ENCODE assay signal across 8 mouse cellular contexts in the genomic region with DNA sequence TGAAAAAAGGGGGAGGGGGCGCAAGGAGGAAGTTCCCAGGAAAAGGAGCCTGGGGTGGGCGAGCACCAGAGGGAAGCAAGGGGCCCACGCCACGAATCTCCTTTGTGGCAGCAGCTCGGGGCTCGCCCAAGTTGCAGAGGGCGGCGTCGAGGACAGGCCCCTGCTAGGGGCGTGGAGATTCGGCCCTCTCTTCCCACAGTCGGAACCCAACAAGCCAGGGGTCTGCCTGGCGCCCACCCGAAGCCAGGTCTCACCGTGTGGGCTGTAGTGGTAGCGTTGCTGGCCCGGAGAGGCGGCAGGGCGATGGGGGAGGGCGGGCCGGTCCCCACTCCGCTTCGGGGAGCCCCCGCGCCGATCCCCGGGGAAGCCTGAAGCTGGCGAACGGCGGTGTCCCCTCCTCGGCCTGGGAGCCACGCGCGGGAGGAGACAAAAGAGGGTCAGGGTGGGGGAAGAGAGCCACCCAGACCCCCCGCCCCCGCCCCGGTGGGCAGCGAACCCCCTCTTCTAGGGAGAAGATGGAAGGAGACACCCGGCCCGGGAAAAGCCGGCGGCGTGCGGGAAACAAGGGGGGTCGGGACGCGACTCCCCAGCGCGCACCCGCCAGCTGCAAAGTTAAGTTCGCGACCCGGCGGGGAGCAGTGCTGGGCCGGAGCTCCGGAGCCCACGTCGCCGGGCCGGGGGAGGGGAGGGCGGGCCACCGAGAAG. TPM values are rescaled to one million over a fixed set of nuclear protein-coding genes. Genes with fewer than 3 reads are reported as not detected.
DNase-seq lines count a peak whose midpoint lies in the region; ATAC-seq lines count a peak whose summit lies in the region.

No protein-coding gene starts in this region.

- H3K4me2 ChIP-seq in heart, embryonic 14.5 days (ENCODE audit: low read length) = peak overlapping the region; percentile 97

- peak overlapping the region; percentile 99 for H3K4me3 ChIP-seq in embryonic facial prominence, embryonic 10.5 days
- peak overlapping the region; percentile 84 to 92 for H3K4me3 ChIP-seq in heart, embryonic 14.5 days (ENCODE audit: control insufficient read depth in 1 of 2, insufficient read depth in 1 of 2, low read depth in 1 of 2, low read length in 2 of 2)

- H3K9me3 ChIP-seq in embryonic facial prominence, embryonic 10.5 days = no peaks in the 10 kb centered on the region
- H3K9me3 ChIP-seq in heart, embryonic 14.5 days (ENCODE audit: control insufficient read depth, low read length) = no peaks in the 10 kb centered on the region

- H3K4me1 ChIP-seq in embryonic facial prominence, embryonic 10.5 days = peaks cover 43% of the 10 kb centered on the region
- H3K4me1 ChIP-seq in heart, embryonic 14.5 days (ENCODE audit: control insufficient read depth in 2 of 2, insufficient read depth in 2 of 2, low read length in 2 of 2) = peaks cover 13 to 40% of the 10 kb centered on the region in 2 experiments

- H3K9ac ChIP-seq in heart, embryonic 14.5 days (ENCODE audit: low read length) = peak overlapping the region; percentile 100

- peaks cover 25% of the 10 kb centered on the region for H3K36me3 ChIP-seq in embryonic facial prominence, embryonic 10.5 days (replicated peaks)
- H3K36me3 ChIP-seq in heart, embryonic 14.5 days (ENCODE audit: control insufficient read depth, insufficient read depth, low read length) = peaks cover 24% of the 10 kb centered on the region

- peak overlapping the region; percentile 99 for H3K27ac ChIP-seq in embryonic facial prominence, embryonic 10.5 days (replicated peaks)
- peak overlapping the region; percentile 91 to 99 for H3K27ac ChIP-seq in heart, embryonic 14.5 days (replicated peaks in 1 of 2; ENCODE audit: control insufficient read depth in 1 of 2, insufficient read depth in 1 of 2, low read depth in 2 of 2, low read length in 2 of 2)

- DNase-seq in 3T3-L1 (ENCODE audit: low read depth, low spot score) (peak; percentile 46), NIH3T3 (ENCODE audit: low read depth) (peak; percentile 64)
- peak; percentile 74 for DNase-seq in embryonic facial prominence, embryonic 10.5 days (ENCODE audit: low spot score)
- DNase-seq in kidney, postnatal 14 days = peak; percentile 66
- DNase-seq in right cerebral cortex, postnatal 4 days = peak; percentile 54
- no peak for DNase-seq in frontal cortex, adult 2 months (ENCODE audit: extremely low spot score in 1 of 2, low spot score in 1 of 2)

- under 1% methylated on average over 62 of the region's 62 CpGs for WGBS in embryonic facial prominence, embryonic 10.5 days
- under 1% methylated on average over 54 of the region's 62 CpGs for WGBS in heart, embryonic 14.5 days

- ATAC-seq in heart, embryonic 14.5 days (ENCODE audit: insufficient number of reproducible peaks, insufficient read depth, low FRiP score, low read depth) = peak; percentile 32
- ATAC-seq in megakaryocyte, adult 5-6 weeks (ENCODE audit: poor library complexity, severe bottlenecking) = peak; percentile 20

- H3K27me3 ChIP-seq in embryonic facial prominence, embryonic 10.5 days (replicated peaks; ENCODE audit: low read depth, poor library complexity, severe bottlenecking) = no peaks in the 10 kb centered on the region
- H3K27me3 ChIP-seq in heart, embryonic 14.5 days (ENCODE audit: control insufficient read depth, insufficient read depth, low read length) = no peaks in the 10 kb centered on the region

RNA-seq across cellular contexts. Expression of a gene that starts 2.0 kb away (rescaled TPM):
- polyA plus RNA-seq in embryonic facial prominence, embryonic 10.5 days (2016; fragmentation: Nextera tagmentation; extraction: Ambion mirVana) = 7.3 and 7.6 TPM in 2 replicates
- 15.3 and 16.0 TPM in 2 replicates for polyA plus RNA-seq in heart, embryonic 14.5 days (2014; fragmentation: Nextera tagmentation; extraction: Ambion mirVana)
- total RNA-seq in megakaryocyte, adult 5-6 weeks (2015) = 15.5 and 17.1 TPM in 2 replicates
- total RNA-seq in megakaryocyte, adult 5-6 weeks (2017) = 11.5 and 27.5 TPM in 2 replicates
- 22.5 and 24.6 TPM in 2 replicates for polyA plus RNA-seq in frontal cortex, adult 2 months (2012; rRNA removed)

Comparison
In these comparisons a context has a peak if more than half of its experiments do, and no peak if none do; other contexts are left out.
1. DNase-seq: peak in 3T3-L1 (single experiment), NIH3T3 (single experiment), embryonic facial prominence, embryonic 10.5 days (single experiment), kidney, postnatal 14 days (single experiment) and right cerebral cortex, postnatal 4 days (single experiment); none in frontal cortex, adult 2 months (0 of 2).